Mouse (Mus musculus): ENCODE data around the gene Rad17.

Gene Rad17

GRCm38 (mm10) chr13:100616181-100617087 is 34.4 kb downstream of the Rad17 start, which contains the start of gene Marveld2:
Gene Marveld2, minus strand, starts transcription at chr13:100616971.
- DNase-seq (ENCODE audit: low read depth, low spot score): peak; percentile 61

- peak; percentile 79 for DNase-seq (ENCODE audit: low read depth, low spot score)
These were observed 37.9 kb downstream of the Rad17 start for GRCm38 (mm10) chr13:100612903-100613302.

- DNase-seq (ENCODE audit: low read depth, low spot score): no peak
These were observed 38.6 kb downstream of the Rad17 start for GRCm38 (mm10) chr13:100612251-100612650.

- no peak for DNase-seq (ENCODE audit: low read depth, low spot score)
These were observed 39.6 kb downstream of the Rad17 start for GRCm38 (mm10) chr13:100611266-100611665.

GRCm38 (mm10) chr13:100607756-100608155 is 43.1 kb downstream of the Rad17 start:
- peak; percentile 78 for DNase-seq (ENCODE audit: low read depth, low spot score)

GRCm38 (mm10) chr13:100605845-100606244 is 45.0 kb downstream of the Rad17 start:
- DNase-seq (ENCODE audit: low read depth, low spot score): no peak

GRCm38 (mm10) chr13:100603738-100604095 is 47.1 kb downstream of the Rad17 start:
- no peak for DNase-seq (ENCODE audit: low read depth, low spot score)

GRCm38 (mm10) chr13:100603031-100603737 is 47.7 kb downstream of the Rad17 start:
- no peak for DNase-seq (ENCODE audit: low read depth, low spot score)

- DNase-seq (ENCODE audit: low read depth, low spot score): peak; percentile 45
These were observed 48.5 kb downstream of the Rad17 start for GRCm38 (mm10) chr13:100602239-100602902.

GRCm38 (mm10) chr13:100601034-100601433 is 49.8 kb downstream of the Rad17 start:
- no peak for DNase-seq (ENCODE audit: low read depth, low spot score)

GRCm38 (mm10) chr13:100600317-100600716 is 50.5 kb downstream of the Rad17 start:
- no peak for DNase-seq (ENCODE audit: low read depth, low spot score)

- DNase-seq (ENCODE audit: low read depth, low spot score): no peak
These were observed 53.6 kb downstream of the Rad17 start for GRCm38 (mm10) chr13:100597284-100597683.

GRCm38 (mm10) chr13:100595552-100595885 is 55.3 kb downstream of the Rad17 start:
- no peak for DNase-seq (ENCODE audit: low read depth, low spot score)

- DNase-seq (ENCODE audit: low read depth, low spot score): no peak
These were observed 55.9 kb downstream of the Rad17 start for GRCm38 (mm10) chr13:100594838-100595551.

GRCm38 (mm10) chr13:100594041-100594792 is 56.6 kb downstream of the Rad17 start:
- no peak for DNase-seq (ENCODE audit: low read depth, low spot score)

- DNase-seq (ENCODE audit: low read depth, low spot score): no peak
These were observed 62.2 kb downstream of the Rad17 start for GRCm38 (mm10) chr13:100588646-100589045.

- DNase-seq (ENCODE audit: low read depth, low spot score): no peak
These were observed 68.7 kb downstream of the Rad17 start for GRCm38 (mm10) chr13:100582144-100582543.

- no peak for DNase-seq (ENCODE audit: low read depth, low spot score)
These were observed 69.2 kb downstream of the Rad17 start for GRCm38 (mm10) chr13:100581701-100582100.

GRCm38 (mm10) chr13:100579951-100580350 is 70.9 kb downstream of the Rad17 start:
- no peak for DNase-seq (ENCODE audit: low read depth, low spot score)

- no peak for DNase-seq (ENCODE audit: low read depth, low spot score)
These were observed 71.6 kb downstream of the Rad17 start for GRCm38 (mm10) chr13:100579220-100579619.

- DNase-seq (ENCODE audit: low read depth, low spot score): no peak
These were observed 74.9 kb downstream of the Rad17 start for GRCm38 (mm10) chr13:100575950-100576349.
